Mouse (Mus musculus) stomach, postnatal 0 days (tissue): ENCODE measurements around the gene Lenep. TPM values are rescaled to one million over a fixed set of nuclear protein-coding genes. Genes with fewer than 3 reads are reported as not detected.
A peak's percentile ranks its signal among the peaks of the same experiment; 100 is the strongest.

Experiments used
- ATAC-seq: fragments of 200-750 bp; cut with Nextera tagmentation; 2 replicates; pipeline ENCODE4 v1.8.0; 2017; ENCODE audit not compliant: low FRiP score, low TSS enrichment
- DNase-seq: peaks from one replicate; pipeline ENCODE4 v3.0.0-alpha.2; 2016; ENCODE audit warnings: low spot score
- H3K27ac ChIP-seq: fragments of 300-500 bp; sonication (generic); replicated peaks from 2 replicates; pipeline ENCODE4 v1.5.1; 2014; ENCODE audit warnings: mild to moderate bottlenecking, control low read depth
- H3K27me3 ChIP-seq: fragments of 300-500 bp; sonication (generic); 2 replicates; pipeline ENCODE4 v1.6.1; 2014; ENCODE audit warnings: low read length; ENCODE audit not compliant: control insufficient read depth, insufficient read depth
- H3K36me3 ChIP-seq: fragments of 300-500 bp; sonication (generic); 2 replicates; pipeline ENCODE4 v1.6.1; 2014; ENCODE audit warnings: low read length, mixed read lengths; ENCODE audit not compliant: control insufficient read depth, insufficient read depth
- H3K4me1 ChIP-seq: fragments of 300-500 bp; sonication (generic); replicated peaks from 2 replicates; pipeline ENCODE4 v1.6.1; 2014; ENCODE audit warnings: antibody characterized with exemption; ENCODE audit not compliant: control insufficient read depth, insufficient read depth
- H3K4me2 ChIP-seq: fragments of 300-500 bp; sonication (generic); replicated peaks from 2 replicates; pipeline ENCODE4 v1.6.1; 2014; ENCODE audit warnings: low read depth, mild to moderate bottlenecking, control low read depth, moderate library complexity
- H3K4me3 ChIP-seq: fragments of 300-500 bp; sonication (generic); 2 replicates; pipeline ENCODE4 v1.5.1; 2014; ENCODE audit warnings: low read depth, low read length, control low read depth
- H3K9ac ChIP-seq: fragments of 300-500 bp; sonication (generic); 2 replicates; pipeline ENCODE4 v1.6.1; 2014; ENCODE audit warnings: mild to moderate bottlenecking, low read length, control low read depth, mixed read lengths
- H3K9me3 ChIP-seq: fragments of 300-500 bp; sonication (generic); 2 replicates; pipeline ENCODE4 v1.6.1; 2016; ENCODE audit warnings: low read length; ENCODE audit not compliant: control insufficient read depth
- CTCF ChIP-seq: IDR thresholded peaks from 2 replicates; pipeline ENCODE4 v1.5.1; 2016; ENCODE audit warnings: antibody characterized with exemption, low read depth, mild to moderate bottlenecking, moderate library complexity
- EP300 ChIP-seq: optimal IDR thresholded peaks from 2 replicates; pipeline ENCODE3; 2016; ENCODE audit warnings: antibody characterized with exemption
- WGBS: fragments of 180-500 bp; shearing (Covaris S2); extraction: QIAGEN DNeasy Blood & Tissue Kit; methylation state at CpG from one replicate; pipeline ENCODE4 v1.1.7; 2014; 5-methylcytosine and 5-hydroxymethylcytosine counted together
- polyA plus RNA-seq: library from polyadenylated mRNA; unstranded; fragments of >200 nt; fragmentation: Nextera tagmentation; extraction: Ambion mirVana; gene quantifications from 2 replicates; pipeline ENCODE4 v1.2.1, GENCODE M21; 2015

Gene Lenep
- polyA plus RNA-seq, 1 experiment from 2014 or later, result not detected

- Histone ChIP-seq H3K4me3 (peak overlapping the region; percentile 18; the same call in 1 of the 2 replicates), H3K27ac (peak overlapping the region; percentile 84), H3K36me3 (no peaks in the 10 kb centered on the region), H3K4me2 (peak overlapping the region; percentile 50), H3K9me3 (no peaks in the 10 kb centered on the region), H3K4me1 (peaks cover 11% of the 10 kb centered on the region), H3K9ac (peak overlapping the region; percentile 41), H3K27me3 (no peaks in the 10 kb centered on the region)
- DNase-seq, result peak; percentile 60
- 0 out of 2 replicates have a peak, but pooled peaks have one; percentile 2 for ATAC-seq
- TF ChIP-seq EP300 (no peak), CTCF (no peak)
- WGBS, result 49% methylated on average over 11 of the region's 11 CpGs
Observed at GRCm38 (mm10) chr3:89388134-89388881, 14.3 kb downstream of the Lenep start.

DNA sequence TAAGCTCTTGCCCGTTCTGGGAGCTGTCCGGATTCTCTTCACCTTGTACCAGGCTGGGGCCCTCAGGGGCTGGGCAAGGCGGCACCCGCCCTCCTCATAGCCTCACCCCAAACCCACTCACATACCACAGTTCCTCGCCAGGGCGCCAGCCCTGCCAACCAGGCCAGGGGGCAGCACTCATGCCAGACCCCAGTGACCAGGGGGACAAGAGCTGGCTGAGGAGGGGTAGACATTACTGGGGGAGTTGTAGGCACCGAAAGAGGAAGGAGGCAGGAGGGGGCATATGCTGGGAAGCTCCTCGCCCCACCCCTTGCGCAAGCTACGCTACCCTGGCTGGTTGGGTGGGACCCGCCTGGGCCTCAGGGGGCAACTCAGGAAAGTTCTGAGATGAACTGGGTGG, 15.0 kb downstream of the Lenep start:
- peak overlapping the region; percentile 84 for H3K27ac ChIP-seq
- DNase-seq (peak; percentile 58), ATAC-seq (no peak)
- peak overlapping the region; percentile 50 for H3K4me2 ChIP-seq
- H3K9ac ChIP-seq, result peak overlapping the region; percentile 41; the same call in 1 of the 2 replicates
- no peaks in the 10 kb centered on the region for H3K27me3 ChIP-seq
- no peaks in the 10 kb centered on the region for H3K36me3 ChIP-seq
- TF ChIP-seq CTCF (peak; percentile 21; the same call in 1 of the 2 replicates), EP300 (no peak)
- peak overlapping the region; percentile 18; the same call in 1 of the 2 replicates for H3K4me3 ChIP-seq
- 47% methylated on average over 11 of the region's 11 CpGs for WGBS
- H3K9me3 ChIP-seq, result no peaks in the 10 kb centered on the region
- H3K4me1 ChIP-seq, result peaks cover 11% of the 10 kb centered on the region

DNA sequence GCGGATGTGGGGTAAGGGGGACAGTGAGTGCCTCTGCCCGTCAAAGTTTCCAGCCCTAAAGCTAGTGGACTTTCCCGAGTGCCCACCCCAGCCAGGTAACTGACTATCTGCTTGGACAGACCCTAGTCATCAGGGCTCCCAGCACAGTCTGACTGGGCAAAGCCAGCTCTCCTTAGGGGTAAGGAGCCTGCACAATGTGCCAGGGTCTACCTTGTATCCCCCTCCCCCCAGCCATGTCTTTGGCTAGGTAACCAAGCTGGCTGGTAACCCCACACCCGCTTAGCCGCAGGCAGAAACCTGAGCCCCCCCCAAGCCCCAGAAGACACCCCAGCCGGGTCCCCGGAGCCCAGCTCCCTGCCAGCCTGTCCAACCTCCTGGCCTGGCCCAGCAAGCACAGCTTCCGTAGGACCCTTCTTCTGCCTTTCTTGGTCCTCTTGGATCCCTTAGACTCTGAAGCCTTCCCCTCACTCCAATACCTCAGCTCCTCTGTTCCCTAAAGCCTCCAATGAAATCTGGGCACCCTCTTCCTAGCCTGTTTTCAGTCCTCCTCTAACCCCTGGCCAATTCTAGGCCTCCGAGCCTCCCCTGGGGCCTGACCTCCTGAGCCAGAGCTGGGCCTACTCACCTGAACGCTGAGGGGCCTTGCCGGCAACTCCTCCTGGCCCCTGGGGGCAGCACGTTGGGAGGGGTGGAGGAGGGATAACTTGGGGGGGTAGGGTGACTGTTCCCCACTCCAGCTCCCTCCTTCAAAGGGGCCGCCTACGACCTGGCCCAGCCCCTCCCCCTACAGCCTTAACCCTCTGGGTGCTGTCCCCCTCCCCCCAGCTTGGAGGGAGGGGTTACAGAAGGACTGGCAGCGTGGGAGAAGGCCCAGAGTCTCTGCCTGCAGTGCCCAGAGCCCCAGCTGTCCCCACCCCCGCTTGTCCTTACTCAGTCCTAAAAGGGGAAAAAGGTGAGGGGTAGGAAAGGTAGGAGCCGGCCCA, 15.9 kb downstream of the Lenep start:
- Histone ChIP-seq H3K9me3 (no peaks in the 10 kb centered on the region), H3K27ac (peak overlapping the region; percentile 84), H3K4me2 (peak overlapping the region; percentile 50), H3K36me3 (no peaks in the 10 kb centered on the region), H3K4me1 (peaks cover 11% of the 10 kb centered on the region), H3K27me3 (no peaks in the 10 kb centered on the region), H3K9ac (peak overlapping the region; percentile 41), H3K4me3 (peak overlapping the region; percentile 18; the same call in 1 of the 2 replicates)
- 58% methylated on average over 17 of the region's 17 CpGs for WGBS
- no peak for ATAC-seq
- peak; percentile 35 for DNase-seq
- TF ChIP-seq CTCF, result no peak
- no peak for TF ChIP-seq EP300

DNA sequence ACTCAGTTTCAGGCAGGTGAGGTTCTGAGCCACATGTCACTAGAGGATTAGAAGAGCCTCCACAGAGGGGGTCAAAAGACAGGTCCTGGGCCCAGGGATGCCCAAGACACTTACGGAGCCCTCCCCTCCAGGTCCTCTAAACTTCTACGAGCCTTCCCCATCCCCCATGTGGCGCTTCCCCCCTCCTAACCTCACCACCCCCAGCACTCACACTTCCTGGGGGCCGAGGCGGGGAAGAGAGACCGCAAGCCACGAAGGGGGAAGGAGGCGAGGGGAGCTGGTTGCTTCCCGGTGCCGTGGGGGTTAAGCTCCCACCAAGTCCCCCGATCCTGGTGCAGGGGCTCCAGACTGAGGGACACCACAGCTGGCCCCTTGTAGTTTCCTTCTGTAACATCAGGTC, 17.1 kb downstream of the Lenep start:
- Histone ChIP-seq H3K4me1 (peaks cover 7% of the 10 kb centered on the region), H3K27ac (peak overlapping the region; percentile 79), H3K4me2 (peak overlapping the region; percentile 23), H3K9ac (no peak overlapping the region), H3K36me3 (peaks cover 3% of the 10 kb centered on the region), H3K27me3 (no peaks in the 10 kb centered on the region), H3K9me3 (no peaks in the 10 kb centered on the region), H3K4me3 (no peak overlapping the region)
- DNase-seq (no peak), ATAC-seq (no peak)
- no peak for TF ChIP-seq CTCF
- TF ChIP-seq EP300, result no peak
- WGBS, result 53% methylated on average over 10 of the region's 11 CpGs

DNA sequence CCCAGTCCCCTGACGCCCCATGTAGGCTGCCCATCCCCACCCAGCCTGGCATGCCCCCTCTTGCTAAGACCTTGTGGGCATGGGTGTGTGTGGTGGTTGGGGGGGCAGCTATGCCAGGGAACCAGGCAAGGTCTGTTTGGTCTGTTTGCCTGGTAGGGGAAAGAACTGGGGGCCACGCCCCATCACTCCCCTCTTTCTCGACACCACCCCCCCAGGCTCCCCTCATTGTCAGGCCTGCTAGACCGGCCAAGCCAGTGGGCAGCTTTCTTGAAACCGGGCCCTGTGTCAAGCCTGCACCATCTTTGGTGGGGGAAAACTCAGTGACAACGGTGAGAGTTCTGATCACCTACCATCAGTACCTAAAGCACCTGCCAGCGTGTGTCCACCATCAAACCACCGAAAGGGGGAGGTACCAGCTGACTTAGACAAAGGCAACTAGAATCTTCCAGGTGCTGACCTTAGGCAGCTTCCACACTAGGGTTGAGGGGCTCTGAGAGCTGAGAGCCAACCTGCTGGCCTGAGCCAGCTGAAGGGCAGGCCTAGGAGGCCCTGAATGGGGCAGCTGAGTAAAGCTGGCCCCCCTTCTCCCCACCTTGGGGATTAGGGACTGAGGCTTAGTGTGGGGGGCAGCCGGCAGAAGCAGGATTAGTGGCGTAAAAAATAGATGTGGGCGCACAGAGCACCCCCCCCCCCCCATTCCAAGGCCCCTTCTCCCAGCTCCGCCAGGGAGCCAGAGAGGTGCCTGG, 18.1 kb downstream of the Lenep start:
- Histone ChIP-seq H3K4me1 (peaks cover 7% of the 10 kb centered on the region), H3K9me3 (no peaks in the 10 kb centered on the region), H3K4me2 (peak overlapping the region; percentile 23), H3K4me3 (peak overlapping the region; percentile 10; the same call in 1 of the 2 replicates), H3K36me3 (peaks cover 7% of the 10 kb centered on the region), H3K9ac (peak overlapping the region; percentile 23), H3K27ac (peak overlapping the region; percentile 79), H3K27me3 (no peaks in the 10 kb centered on the region)
- no peak for DNase-seq
- 61% methylated on average over 12 of the region's 12 CpGs for WGBS
- ATAC-seq, result no peak
- TF ChIP-seq CTCF (no peak), EP300 (no peak)
